Mouse (Mus musculus): ENCODE data around the gene Tbcel.
A peak's percentile ranks its signal among the peaks of the same experiment; 100 is the strongest.

Tbcel gene

DNA sequence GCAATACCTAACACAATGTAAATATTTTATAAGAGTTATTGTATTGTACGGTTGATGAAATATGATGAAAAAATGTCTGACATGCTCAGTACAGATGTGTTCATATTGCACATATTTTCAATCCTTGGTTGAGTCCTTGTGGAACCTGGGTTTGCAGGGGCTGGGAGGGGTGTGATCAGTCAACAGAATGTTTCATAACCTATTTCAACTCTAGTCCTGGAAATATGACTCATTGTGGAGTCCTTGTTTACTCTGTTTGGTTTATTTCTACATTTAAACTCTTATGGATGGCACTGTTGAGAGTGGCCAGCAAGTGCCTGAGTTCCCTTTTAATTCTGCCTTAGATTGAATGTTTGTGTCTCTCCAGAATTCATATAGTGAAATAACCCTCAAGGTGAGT is 22.9 kb downstream of the Tbcel start:
- no peak for DNase-seq (ENCODE audit: low spot score)

GRCm38 (mm10) chr9:42482944-42483343 is 24.7 kb downstream of the Tbcel start:
- DNase-seq (ENCODE audit: low spot score) = no peak

GRCm38 (mm10) chr9:42476166-42476565 is 31.4 kb downstream of the Tbcel start:
- peak; percentile 9 for DNase-seq (ENCODE audit: low spot score)

GRCm38 (mm10) chr9:42474244-42474643 is 33.4 kb downstream of the Tbcel start:
- DNase-seq (ENCODE audit: low spot score) = no peak

- DNase-seq (ENCODE audit: low spot score) = peak; percentile 74
Observed at GRCm38 (mm10) chr9:42471921-42472747, 35.5 kb downstream of the Tbcel start.

DNA sequence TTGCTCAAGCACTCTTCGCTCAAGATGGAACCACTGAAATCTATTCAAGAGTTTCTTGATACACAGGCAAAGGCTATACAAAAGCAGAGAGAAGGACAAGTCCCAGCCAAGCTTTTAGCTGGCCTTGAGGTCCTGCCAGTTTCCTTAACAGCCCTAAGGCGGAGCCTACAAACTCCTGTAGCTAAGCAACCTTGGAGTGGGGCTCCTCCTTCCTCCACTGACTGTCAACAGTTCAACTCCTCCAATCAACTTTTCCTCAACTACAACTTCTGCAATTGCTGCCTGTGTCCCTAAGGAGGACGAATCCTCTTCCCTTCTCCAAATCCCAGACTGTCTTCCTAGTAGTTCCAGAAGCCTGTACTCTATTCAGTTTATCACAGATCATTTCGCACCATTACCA is 36.4 kb downstream of the Tbcel start:
- DNase-seq (ENCODE audit: low spot score) = peak; percentile 82

- DNase-seq (ENCODE audit: low spot score) = no peak
Observed at GRCm38 (mm10) chr9:42469323-42469722, 38.3 kb downstream of the Tbcel start.

DNA sequence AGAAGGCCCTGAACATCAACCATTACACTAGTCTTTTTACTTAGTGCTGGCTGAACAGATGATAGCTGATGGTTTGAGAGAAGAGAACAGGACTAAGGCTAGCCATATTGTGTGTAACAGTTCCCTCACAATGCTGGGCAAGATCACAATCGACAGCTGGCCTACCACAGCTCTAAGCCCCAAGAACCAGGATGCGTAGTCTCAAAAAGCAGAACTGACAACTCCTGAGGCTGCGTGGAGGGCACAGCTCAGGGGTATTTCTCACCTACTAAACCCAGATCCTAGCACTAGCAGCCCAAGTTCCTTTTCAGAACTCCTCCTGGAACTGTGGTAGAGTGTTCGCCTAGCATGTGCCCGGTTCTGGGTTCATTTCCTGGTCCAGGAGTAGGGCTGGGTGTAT is 39.2 kb downstream of the Tbcel start:
- DNase-seq (ENCODE audit: low spot score) = no peak

GRCm38 (mm10) chr9:42467116-42467815 is 40.3 kb downstream of the Tbcel start:
- no peak for DNase-seq (ENCODE audit: low spot score)

- DNase-seq (ENCODE audit: low spot score) = no peak
Observed at GRCm38 (mm10) chr9:42465661-42466091, 41.9 kb downstream of the Tbcel start.

- no peak for DNase-seq (ENCODE audit: low spot score)
Observed at GRCm38 (mm10) chr9:42464181-42464580, 43.4 kb downstream of the Tbcel start.

GRCm38 (mm10) chr9:42463220-42463989 is 44.2 kb downstream of the Tbcel start:
- no peak for DNase-seq (ENCODE audit: low spot score)

DNA sequence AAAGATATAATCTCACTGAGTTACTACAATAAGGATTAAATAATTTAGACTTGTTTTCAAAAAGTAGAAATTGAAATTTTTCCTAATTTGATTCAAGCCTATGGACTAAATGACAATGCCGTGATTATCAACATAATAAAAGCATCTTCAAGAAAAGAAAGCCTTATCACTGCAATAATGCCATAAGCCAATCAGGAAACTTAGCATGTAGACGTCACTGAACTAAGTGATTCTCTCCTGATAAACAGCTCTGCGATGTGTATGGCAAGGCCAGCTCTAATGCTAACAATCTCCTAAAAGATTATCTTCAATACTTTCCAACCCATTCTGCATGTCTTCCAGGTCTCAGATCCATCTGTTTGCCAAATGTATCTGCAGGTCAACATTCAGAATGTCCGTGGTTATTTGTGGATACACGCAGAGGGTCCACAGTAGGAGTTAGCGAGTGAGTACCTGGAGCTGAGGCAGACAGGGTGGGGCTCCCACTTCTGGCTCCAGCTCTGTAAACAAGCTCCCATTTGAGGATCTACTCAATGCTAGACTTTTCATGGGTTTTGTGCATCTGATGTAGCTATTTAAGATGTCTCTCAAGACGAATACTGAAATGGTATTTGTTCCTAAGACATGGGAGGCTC is 44.9 kb downstream of the Tbcel start:
- DNase-seq (ENCODE audit: low spot score) = no peak

- peak; percentile 3 for DNase-seq (ENCODE audit: low spot score)
Observed at GRCm38 (mm10) chr9:42461390-42462108, 46.1 kb downstream of the Tbcel start.

GRCm38 (mm10) chr9:42460353-42460752 is 47.3 kb downstream of the Tbcel start:
- no peak for DNase-seq (ENCODE audit: low spot score)

DNA sequence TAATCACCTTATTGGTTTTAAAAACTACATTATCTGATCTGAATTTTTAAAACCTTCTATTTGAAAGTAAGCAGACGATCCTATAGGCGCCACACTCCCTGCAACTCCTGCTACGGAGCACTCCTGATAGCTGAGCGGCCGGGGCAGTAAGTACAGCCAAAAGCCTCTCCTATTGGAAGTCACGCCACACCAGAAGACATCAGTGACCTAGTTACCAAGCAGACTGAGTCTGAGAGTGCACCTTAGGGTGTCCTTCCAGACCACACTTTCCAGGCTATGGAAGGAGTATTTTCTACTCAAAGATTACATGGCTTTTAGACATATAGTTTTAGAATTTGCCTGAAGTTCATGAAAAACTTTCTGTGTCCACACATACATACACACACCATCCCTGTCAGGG is 47.9 kb downstream of the Tbcel start:
- no peak for DNase-seq (ENCODE audit: low spot score)

DNA sequence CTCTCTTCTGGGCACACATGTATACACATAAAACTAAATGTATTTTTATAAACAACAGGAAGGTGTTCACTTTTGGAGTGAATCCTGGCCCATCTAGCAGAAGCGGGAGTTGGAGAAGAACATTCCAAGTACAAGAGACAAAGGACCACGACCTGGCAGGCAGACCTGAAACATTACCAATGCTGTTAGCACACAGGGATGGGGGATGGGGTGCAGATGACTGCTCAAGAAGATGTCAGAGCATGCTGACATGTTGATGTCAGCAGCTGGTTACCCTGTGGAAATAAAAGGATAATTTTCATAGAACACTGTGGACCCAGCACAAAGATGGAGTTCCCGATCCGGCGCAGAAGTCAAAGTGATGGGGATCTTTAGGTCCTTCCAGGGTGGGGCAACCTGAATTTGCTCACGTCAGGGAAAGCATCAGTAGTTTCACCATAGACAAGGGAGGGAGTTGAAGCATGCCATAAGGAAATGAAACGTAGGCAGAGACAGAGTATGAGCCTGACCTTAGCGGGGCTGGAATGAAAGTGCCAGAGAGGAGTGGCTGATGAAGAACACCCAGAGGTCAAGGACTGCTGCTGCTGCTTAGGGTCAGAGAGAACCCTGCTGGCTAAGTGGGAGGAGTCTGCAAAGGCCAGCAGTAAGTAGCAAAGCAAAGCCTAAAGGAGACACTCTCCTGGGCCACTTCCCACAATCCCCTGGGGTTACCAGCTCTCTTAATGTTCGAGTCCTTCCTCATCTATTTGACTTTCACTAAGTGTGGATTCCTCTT is 48.7 kb downstream of the Tbcel start:
- no peak for DNase-seq (ENCODE audit: low spot score)

- DNase-seq (ENCODE audit: low spot score) = no peak
Observed at GRCm38 (mm10) chr9:42457501-42457900, 50.1 kb downstream of the Tbcel start.

- DNase-seq (ENCODE audit: low spot score) = no peak
Observed at GRCm38 (mm10) chr9:42454364-42454763, 53.2 kb downstream of the Tbcel start.

- DNase-seq (ENCODE audit: low spot score) = no peak
Observed at GRCm38 (mm10) chr9:42449043-42449442, 58.6 kb downstream of the Tbcel start.

GRCm38 (mm10) chr9:42442100-42442499 is 65.5 kb downstream of the Tbcel start:
- no peak for DNase-seq (ENCODE audit: low spot score)
